Mouse (Mus musculus): ENCODE data around the gene Kcnt1. TPM values are rescaled to one million over a fixed set of nuclear protein-coding genes. Genes with fewer than 3 reads are reported as not detected.
"Not testable (repeated sequence)": the region's sequence is repeated elsewhere in the genome, so short reads cannot be mapped to it uniquely, and the experiment has no call there.

The Kcnt1 gene
- 6.0 and 13.3 TPM in 2 replicates for polyA plus RNA-seq (2015; fragmentation: Nextera tagmentation; extraction: Ambion mirVana)

DNA sequence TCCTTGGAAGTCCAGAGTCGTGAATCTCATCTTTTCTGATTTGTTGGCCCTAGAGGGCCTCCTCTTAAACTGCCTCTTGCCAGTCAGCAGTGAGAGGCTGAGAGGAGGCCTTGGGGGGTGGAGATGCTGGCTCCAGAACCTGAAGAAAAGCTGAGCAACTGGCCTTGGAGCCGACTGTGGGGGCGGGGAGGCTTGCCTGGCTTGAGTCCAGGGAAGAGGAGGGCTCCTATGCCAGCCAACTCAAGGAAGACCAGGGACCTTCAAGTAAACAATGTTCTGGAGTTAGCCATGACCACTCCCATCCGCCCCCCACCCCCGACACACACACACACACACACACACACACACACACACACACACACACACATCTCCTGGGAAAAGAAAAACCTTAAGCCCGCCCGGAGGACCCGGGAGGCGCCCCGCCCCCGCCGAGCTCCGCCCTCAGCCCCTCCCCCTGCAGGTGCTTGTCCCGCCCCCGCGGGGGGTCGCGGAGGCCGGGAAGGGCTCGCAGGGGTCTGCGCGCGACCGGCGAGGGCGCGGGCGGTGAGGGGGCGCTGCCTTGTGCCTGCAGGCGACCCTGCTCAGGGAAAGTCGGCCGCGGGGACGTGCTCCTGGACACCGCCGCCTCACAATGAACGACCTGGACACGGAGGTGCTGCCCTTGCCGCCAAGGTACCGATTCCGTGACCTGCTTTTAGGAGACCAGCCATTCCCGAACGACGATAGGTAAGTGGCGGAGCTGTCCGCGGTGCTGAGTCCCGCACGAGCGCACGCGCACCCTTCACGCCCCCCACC lies at the start of gene Kcnt1:
Kcnt1 (plus strand) TSS at position 398 of the 795 bp plus-strand sequence.
- Histone ChIP-seq H3K27me3 (replicated peaks; ENCODE audit: control insufficient read depth, insufficient read depth, low read length) (no peaks in the 10 kb centered on the region; the same call in none of the 2 replicates), H3K9ac (replicated peaks; ENCODE audit: low read depth, low read length) (peak within 1 kb of the TSS; percentile 64), H3K4me2 (ENCODE audit: low read length) (peak within 1 kb of the TSS; percentile 99), H3K9me3 (ENCODE audit: control insufficient read depth, low read length) (no peaks in the 10 kb centered on the region), H3K27ac (ENCODE audit: low read length) (no peak within 1 kb of the TSS), H3K4me3 (replicated peaks; ENCODE audit: low read length) (peak within 1 kb of the TSS; percentile 56), H3K4me1 (replicated peaks; ENCODE audit: control insufficient read depth, insufficient read depth, low read length) (peaks cover 24% of the 10 kb centered on the region), H3K36me3 (ENCODE audit: control insufficient read depth, insufficient read depth) (no peaks in the 10 kb centered on the region)
- WGBS: 2% methylated on average over 45 of the region's 53 CpGs
- peak; percentile 26; the same call in 1 of the 2 replicates for ATAC-seq

DNA sequence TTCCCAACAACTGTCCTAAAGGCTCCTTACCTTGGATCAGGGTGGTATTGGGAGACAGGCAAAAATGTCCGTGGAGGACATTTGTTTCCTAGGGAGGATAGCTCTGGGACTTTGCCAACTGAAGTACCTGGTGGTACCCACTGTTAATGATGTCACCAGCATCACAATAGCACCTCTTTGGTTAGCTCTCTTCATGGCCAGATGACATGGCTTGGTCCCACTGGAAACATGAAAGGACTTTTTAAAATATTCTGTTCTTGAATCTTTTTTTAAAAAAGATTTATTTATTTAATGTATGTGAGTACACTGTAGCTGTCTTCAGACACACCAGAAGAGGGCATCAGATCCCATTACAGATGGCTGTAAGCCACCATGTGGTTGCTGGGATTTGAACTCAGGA lies 47.8 kb upstream of the Kcnt1 start, which contains the start of gene Glt6d1:
Glt6d1 (minus strand) TSS at position 101 of the 400 bp plus-strand sequence.
- not testable (repeated sequence) for ATAC-seq; H3K27ac ChIP-seq (ENCODE audit: low read length); H3K4me3 ChIP-seq (replicated peaks; ENCODE audit: low read length); H3K27me3 ChIP-seq (replicated peaks; ENCODE audit: control insufficient read depth, insufficient read depth, low read length); H3K9ac ChIP-seq (replicated peaks; ENCODE audit: low read depth, low read length); H3K36me3 ChIP-seq (ENCODE audit: control insufficient read depth, insufficient read depth); H3K9me3 ChIP-seq (ENCODE audit: control insufficient read depth, low read length); H3K4me2 ChIP-seq (ENCODE audit: low read length); H3K4me1 ChIP-seq (replicated peaks; ENCODE audit: control insufficient read depth, insufficient read depth, low read length)
- WGBS: 82% methylated on average over 1 of the region's 1 CpGs

DNA sequence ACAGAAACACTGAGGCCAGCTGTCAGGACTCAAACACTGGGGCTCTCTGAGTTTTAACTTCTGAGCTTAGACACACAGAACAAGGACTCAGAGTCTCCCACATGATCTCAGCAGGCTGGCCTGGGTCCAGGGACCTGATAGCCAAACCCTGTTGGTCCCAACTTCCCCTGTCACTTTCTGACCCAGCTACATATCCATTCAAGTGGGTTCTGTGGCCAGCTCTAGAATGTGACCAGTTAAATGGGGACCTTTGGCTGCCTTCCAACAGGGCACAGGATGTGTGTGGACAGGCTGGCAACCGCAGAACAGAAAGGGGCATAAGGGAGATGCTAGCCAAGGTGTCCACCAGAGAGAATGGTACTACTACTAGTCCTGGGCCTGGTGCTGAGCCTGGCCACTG lies 40.7 kb upstream of the Kcnt1 start, which contains the start of gene Lcn9:
Lcn9 (plus strand) TSS at position 348 of the 400 bp plus-strand sequence.
- ATAC-seq: no peak
- no peak within 1 kb of the TSS for H3K27ac ChIP-seq (ENCODE audit: low read length)
- H3K9ac ChIP-seq (replicated peaks; ENCODE audit: low read depth, low read length): no peak within 1 kb of the TSS
- WGBS: 89% methylated on average over 1 of the region's 1 CpGs
- H3K27me3 ChIP-seq (replicated peaks; ENCODE audit: control insufficient read depth, insufficient read depth, low read length): no peaks in the 10 kb centered on the region
- H3K4me1 ChIP-seq (replicated peaks; ENCODE audit: control insufficient read depth, insufficient read depth, low read length): no peaks in the 10 kb centered on the region
- H3K4me2 ChIP-seq (ENCODE audit: low read length): no peak within 1 kb of the TSS
- H3K36me3 ChIP-seq (ENCODE audit: control insufficient read depth, insufficient read depth): no peaks in the 10 kb centered on the region
- no peak within 1 kb of the TSS for H3K4me3 ChIP-seq (replicated peaks; ENCODE audit: low read length)
- H3K9me3 ChIP-seq (ENCODE audit: control insufficient read depth, low read length): 0 out of 2 replicates have a peak, but pooled peaks cover 2% of the 10 kb centered on the region

DNA sequence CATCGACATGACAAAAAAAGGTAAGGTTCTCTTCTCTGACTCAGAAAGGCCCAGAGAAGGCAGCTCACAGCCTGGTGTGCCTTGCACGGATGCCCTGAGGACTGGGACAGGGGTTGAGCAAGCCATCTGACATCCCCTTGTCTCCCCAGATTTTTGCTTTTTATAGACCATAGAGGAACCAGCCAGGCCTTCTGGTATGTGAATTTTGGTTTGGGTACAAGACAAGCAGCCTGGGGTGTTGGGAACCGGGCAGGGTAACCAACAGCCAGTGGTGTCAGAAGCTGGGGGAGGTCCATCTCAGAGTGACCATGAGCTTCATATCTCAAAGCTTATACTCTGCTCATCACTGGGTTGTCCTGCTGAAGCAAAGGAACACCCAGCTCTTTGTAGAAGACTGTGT lies 38.8 kb upstream of the Kcnt1 start:
- no peak for ATAC-seq
- WGBS: 90% methylated on average over 3 of the region's 3 CpGs
- no peak overlapping the region for H3K9ac ChIP-seq (replicated peaks; ENCODE audit: low read depth, low read length)
- H3K4me1 ChIP-seq (replicated peaks; ENCODE audit: control insufficient read depth, insufficient read depth, low read length): no peaks in the 10 kb centered on the region
- H3K9me3 ChIP-seq (ENCODE audit: control insufficient read depth, low read length): 0 out of 2 replicates have a peak, but pooled peaks cover 2% of the 10 kb centered on the region
- H3K4me3 ChIP-seq (replicated peaks; ENCODE audit: low read length): no peak overlapping the region
- no peaks in the 10 kb centered on the region for H3K36me3 ChIP-seq (ENCODE audit: control insufficient read depth, insufficient read depth)
- H3K4me2 ChIP-seq (ENCODE audit: low read length): no peak overlapping the region
- no peaks in the 10 kb centered on the region for H3K27me3 ChIP-seq (replicated peaks; ENCODE audit: control insufficient read depth, insufficient read depth, low read length)
- no peak overlapping the region for H3K27ac ChIP-seq (ENCODE audit: low read length)

DNA sequence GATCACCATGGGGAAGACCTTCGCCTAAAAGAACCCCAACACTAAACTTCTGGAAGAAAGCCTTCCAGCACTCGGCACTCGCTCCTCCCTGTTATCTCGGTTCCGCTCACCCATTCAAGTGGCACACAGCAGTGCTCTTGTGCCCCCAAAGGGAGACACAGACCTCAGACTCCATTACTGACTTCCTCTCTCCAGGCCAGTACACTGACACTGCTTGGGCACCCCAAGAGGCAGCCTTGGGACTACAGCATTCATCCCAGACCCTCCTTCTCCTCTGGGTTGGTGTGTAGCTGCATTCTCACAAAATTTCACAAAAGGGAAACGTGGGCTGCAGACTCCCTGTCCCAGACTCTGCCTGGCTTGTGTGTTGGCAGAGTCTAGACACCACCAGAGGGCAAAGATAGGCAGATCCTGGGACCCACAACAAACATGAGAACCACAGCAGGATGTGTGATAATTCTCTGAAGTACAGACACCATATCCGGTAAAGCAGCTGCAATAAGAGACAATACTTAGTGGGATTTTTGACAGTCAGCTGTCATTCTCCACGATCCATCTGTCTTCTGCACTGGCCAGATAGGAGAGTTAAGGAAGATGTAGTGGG lies 35.1 kb upstream of the Kcnt1 start:
- H3K9ac ChIP-seq (replicated peaks; ENCODE audit: low read depth, low read length): no peak overlapping the region
- H3K36me3 ChIP-seq (ENCODE audit: control insufficient read depth, insufficient read depth): no peaks in the 10 kb centered on the region
- no peak overlapping the region for H3K4me2 ChIP-seq (ENCODE audit: low read length)
- ATAC-seq: no peak
- no peak overlapping the region for H3K27ac ChIP-seq (ENCODE audit: low read length)
- H3K9me3 ChIP-seq (ENCODE audit: control insufficient read depth, low read length): no peaks in the 10 kb centered on the region
- no peaks in the 10 kb centered on the region for H3K4me1 ChIP-seq (replicated peaks; ENCODE audit: control insufficient read depth, insufficient read depth, low read length)
- no peak overlapping the region for H3K4me3 ChIP-seq (replicated peaks; ENCODE audit: low read length)
- WGBS: 72% methylated on average over 8 of the region's 8 CpGs
- H3K27me3 ChIP-seq (replicated peaks; ENCODE audit: control insufficient read depth, insufficient read depth, low read length): no peaks in the 10 kb centered on the region

DNA sequence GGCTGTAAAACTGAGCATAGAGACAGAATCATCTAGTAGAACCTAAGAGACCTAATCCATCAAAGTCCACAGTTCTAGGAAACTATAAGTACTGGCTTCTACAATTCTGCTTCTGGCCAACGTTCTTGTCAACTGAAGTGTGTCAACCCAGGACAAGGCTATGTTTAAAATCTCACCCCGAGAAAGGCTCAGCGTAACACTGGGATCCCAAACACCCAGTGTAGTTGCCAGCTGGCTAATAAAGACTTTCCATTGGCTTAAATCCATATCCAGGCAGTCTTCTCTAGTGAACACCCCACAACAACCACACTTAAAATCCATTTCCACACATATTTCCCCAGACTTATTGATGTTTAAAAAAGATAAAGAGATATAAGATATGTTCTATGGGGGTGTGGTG lies 32.7 kb upstream of the Kcnt1 start:
- H3K4me1 ChIP-seq (replicated peaks; ENCODE audit: control insufficient read depth, insufficient read depth, low read length): no peaks in the 10 kb centered on the region
- H3K9me3 ChIP-seq (ENCODE audit: control insufficient read depth, low read length): no peaks in the 10 kb centered on the region
- H3K4me2 ChIP-seq (ENCODE audit: low read length): no peak overlapping the region
- H3K36me3 ChIP-seq (ENCODE audit: control insufficient read depth, insufficient read depth): no peaks in the 10 kb centered on the region
- H3K27me3 ChIP-seq (replicated peaks; ENCODE audit: control insufficient read depth, insufficient read depth, low read length): 0 out of 2 replicates have a peak, but pooled peaks cover 2% of the 10 kb centered on the region
- ATAC-seq: no peak
- H3K9ac ChIP-seq (replicated peaks; ENCODE audit: low read depth, low read length): no peak overlapping the region
- H3K4me3 ChIP-seq (replicated peaks; ENCODE audit: low read length): no peak overlapping the region
- 57% methylated on average over 3 of the region's 3 CpGs for WGBS
- no peak overlapping the region for H3K27ac ChIP-seq (ENCODE audit: low read length)

DNA sequence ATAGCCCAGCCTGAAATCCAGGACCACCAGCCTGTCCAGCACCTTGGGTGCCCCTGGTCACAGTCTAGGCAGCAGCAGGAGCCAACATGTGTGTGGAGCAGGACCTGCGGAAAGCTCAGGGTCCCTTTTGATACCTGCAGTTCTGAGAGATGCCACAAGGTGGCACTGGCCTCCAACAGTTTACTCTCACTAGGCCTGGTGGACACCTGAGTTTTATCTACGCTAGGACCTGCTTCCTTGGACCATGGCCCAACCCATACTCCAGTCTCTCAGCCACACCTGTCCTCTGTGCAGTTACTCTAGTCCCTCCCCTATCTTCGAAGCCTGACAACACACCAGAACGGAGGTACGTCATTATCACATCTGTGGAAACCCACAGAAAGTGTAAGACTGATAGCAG lies 27.2 kb upstream of the Kcnt1 start:
- H3K36me3 ChIP-seq (ENCODE audit: control insufficient read depth, insufficient read depth): no peaks in the 10 kb centered on the region
- no peak overlapping the region for H3K4me2 ChIP-seq (ENCODE audit: low read length)
- H3K4me3 ChIP-seq (replicated peaks; ENCODE audit: low read length): no peak overlapping the region
- ATAC-seq: peak; percentile 52
- no peaks in the 10 kb centered on the region for H3K4me1 ChIP-seq (replicated peaks; ENCODE audit: control insufficient read depth, insufficient read depth, low read length)
- 0 out of 2 replicates have a peak, but pooled peaks cover 2% of the 10 kb centered on the region for H3K27me3 ChIP-seq (replicated peaks; ENCODE audit: control insufficient read depth, insufficient read depth, low read length)
- 48% methylated on average over 5 of the region's 5 CpGs for WGBS
- no peak overlapping the region for H3K27ac ChIP-seq (ENCODE audit: low read length)
- H3K9ac ChIP-seq (replicated peaks; ENCODE audit: low read depth, low read length): no peak overlapping the region
- no peaks in the 10 kb centered on the region for H3K9me3 ChIP-seq (ENCODE audit: control insufficient read depth, low read length)

DNA sequence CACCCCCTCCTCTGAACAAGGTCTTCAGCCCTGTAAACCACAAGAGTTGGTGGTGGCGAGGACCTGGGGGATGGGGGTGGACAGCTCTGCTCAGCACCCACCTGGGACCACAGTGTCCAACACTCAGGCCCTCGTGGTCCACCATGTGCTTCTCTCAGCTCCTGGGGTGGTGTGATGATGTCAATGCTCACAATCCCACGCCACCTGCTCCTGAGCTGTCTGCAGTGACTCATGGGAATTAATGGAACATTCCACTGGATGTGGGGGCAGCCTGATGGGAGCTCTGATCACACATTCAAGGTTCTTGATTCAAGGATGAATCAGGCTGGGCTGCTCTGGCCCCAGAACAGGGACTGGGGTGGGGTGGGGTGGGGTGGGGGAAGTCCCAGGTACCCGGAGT lies 21.4 kb upstream of the Kcnt1 start:
- H3K9ac ChIP-seq (replicated peaks; ENCODE audit: low read depth, low read length): no peak overlapping the region
- no peak for ATAC-seq
- WGBS: 65% methylated on average over 4 of the region's 4 CpGs

DNA sequence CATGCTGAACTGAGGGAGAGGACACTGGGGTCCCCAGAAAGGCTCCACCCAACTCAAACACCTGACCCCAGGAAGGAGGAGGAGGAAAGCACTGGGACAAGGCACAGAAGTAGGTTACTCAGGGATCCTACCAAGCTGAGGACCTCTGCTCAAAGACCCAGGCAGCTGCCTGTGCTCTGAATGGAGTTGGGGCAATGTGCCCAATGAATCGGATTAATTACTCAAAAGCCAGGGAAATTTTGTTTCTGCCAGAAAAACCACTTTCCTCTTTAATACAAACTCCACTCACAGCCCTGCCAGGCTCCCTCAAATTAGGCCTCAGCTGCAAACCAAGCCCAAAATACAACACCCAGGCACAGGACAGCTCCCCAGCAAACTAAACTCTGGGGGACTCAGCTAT lies 20.8 kb upstream of the Kcnt1 start:
- peak; percentile 43; the same call in 1 of the 2 replicates for ATAC-seq
- H3K9ac ChIP-seq (replicated peaks; ENCODE audit: low read depth, low read length): peak overlapping the region; percentile 9; the same call in 1 of the 2 replicates
- no peaks in the 10 kb centered on the region for H3K27me3 ChIP-seq (replicated peaks; ENCODE audit: control insufficient read depth, insufficient read depth, low read length)
- no peaks in the 10 kb centered on the region for H3K9me3 ChIP-seq (ENCODE audit: control insufficient read depth, low read length)
- WGBS: 7% methylated on average over 1 of the region's 1 CpGs
- H3K27ac ChIP-seq (ENCODE audit: low read length): no peak overlapping the region
- no peak overlapping the region for H3K4me3 ChIP-seq (replicated peaks; ENCODE audit: low read length)
- H3K36me3 ChIP-seq (ENCODE audit: control insufficient read depth, insufficient read depth): no peaks in the 10 kb centered on the region
- H3K4me2 ChIP-seq (ENCODE audit: low read length): no peak overlapping the region
- H3K4me1 ChIP-seq (replicated peaks; ENCODE audit: control insufficient read depth, insufficient read depth, low read length): peaks cover 5% of the 10 kb centered on the region

More for the DNA sequence above, 21.4 kb upstream of the Kcnt1 start:
- H3K4me1 ChIP-seq (replicated peaks; ENCODE audit: control insufficient read depth, insufficient read depth, low read length): peaks cover 5% of the 10 kb centered on the region
- H3K27ac ChIP-seq (ENCODE audit: low read length): no peak overlapping the region
- H3K4me2 ChIP-seq (ENCODE audit: low read length): no peak overlapping the region
- H3K4me3 ChIP-seq (replicated peaks; ENCODE audit: low read length): no peak overlapping the region
- H3K9me3 ChIP-seq (ENCODE audit: control insufficient read depth, low read length): no peaks in the 10 kb centered on the region
- no peaks in the 10 kb centered on the region for H3K27me3 ChIP-seq (replicated peaks; ENCODE audit: control insufficient read depth, insufficient read depth, low read length)
- no peaks in the 10 kb centered on the region for H3K36me3 ChIP-seq (ENCODE audit: control insufficient read depth, insufficient read depth)
